Comparison of ENCODE assay signal across 13 mouse cellular contexts in the genomic region with DNA sequence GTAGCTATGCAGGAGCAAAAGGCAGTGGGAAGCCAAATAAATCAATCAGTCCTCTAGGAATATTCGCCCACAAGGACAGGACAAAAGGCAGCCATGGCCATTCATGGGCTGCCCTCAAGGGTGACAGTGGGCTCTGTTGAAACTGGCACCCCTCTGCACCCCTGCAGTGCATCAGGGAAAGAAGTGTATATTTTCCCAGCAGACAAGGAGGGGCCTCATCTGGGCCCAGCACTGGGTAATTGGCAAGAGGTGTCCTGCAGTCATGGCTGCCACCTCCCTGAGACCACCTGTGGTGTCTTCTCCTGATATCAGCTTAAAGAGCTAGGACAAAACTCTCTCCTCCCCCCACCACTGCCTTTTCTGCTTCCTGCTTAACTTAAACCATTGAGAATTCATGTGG.
A peak's percentile ranks its signal among the peaks of the same experiment; 100 is the strongest.
DNase-seq lines count a peak whose midpoint lies in the region; ATAC-seq lines count a peak whose summit lies in the region.
"Had no signal": no experiment of that assay in that cellular context is flagged by ENCODE, and none has a peak within 500 bp of the region (broad histone marks: within the 10 kb centered on the region; RNA-seq: fewer than 3 reads in every experiment).

No protein-coding gene starts in this region.

- no peaks in the 10 kb centered on the region; the same call in none of the 2 replicates for H3K36me3 ChIP-seq in neural tube, embryonic 11.5 days (ENCODE audit: control insufficient read depth, insufficient read depth, low read length)
- H3K36me3 ChIP-seq in midbrain, embryonic 11.5 days (ENCODE audit: control insufficient read depth, insufficient read depth, low read length): peaks cover 7% of the 10 kb centered on the region

- H3K4me1 ChIP-seq in neural tube, embryonic 11.5 days (ENCODE audit: control insufficient read depth, insufficient read depth, low read length): peaks cover 24% of the 10 kb centered on the region
- H3K4me1 ChIP-seq in midbrain, embryonic 11.5 days (ENCODE audit: control insufficient read depth, insufficient read depth, low read length): peaks cover 26% of the 10 kb centered on the region

- H3K4me2 ChIP-seq in neural tube, embryonic 11.5 days (ENCODE audit: low read depth): no peak overlapping the region
- no peak overlapping the region for H3K4me2 ChIP-seq in midbrain, embryonic 11.5 days
- H3K4me2 ChIP-seq: heart, embryonic 11.5 days had no signal

- WGBS in neural tube, embryonic 11.5 days: 26% methylated on average over 1 of the region's 1 CpGs
- WGBS in midbrain, embryonic 11.5 days: 52% methylated on average over 1 of the region's 1 CpGs

- H3K9ac ChIP-seq in neural tube, embryonic 11.5 days (ENCODE audit: low read length): no peak overlapping the region
- no peak overlapping the region for H3K9ac ChIP-seq in midbrain, embryonic 11.5 days (ENCODE audit: low read length)

- H3K27me3 ChIP-seq in neural tube, embryonic 11.5 days (ENCODE audit: control insufficient read depth, insufficient read depth, low read length): no peaks in the 10 kb centered on the region
- H3K27me3 ChIP-seq in midbrain, embryonic 11.5 days (ENCODE audit: control insufficient read depth, insufficient read depth, low read length): no peaks in the 10 kb centered on the region

- peak; percentile 44; the same call in 1 of the 2 replicates for ATAC-seq in neural tube, embryonic 11.5 days (ENCODE audit: insufficient read depth, low FRiP score, low TSS enrichment)
- ATAC-seq in midbrain, embryonic 11.5 days (ENCODE audit: low FRiP score): no peak
- no peak for ATAC-seq in erythroblast, adult 5-6 weeks (replicated peaks; ENCODE audit: low FRiP score, poor library complexity, severe bottlenecking)

- H3K9me3 ChIP-seq in neural tube, embryonic 11.5 days (ENCODE audit: control insufficient read depth, low read length): no peaks in the 10 kb centered on the region
- H3K9me3 ChIP-seq in midbrain, embryonic 11.5 days (ENCODE audit: control insufficient read depth, low read length): no peaks in the 10 kb centered on the region

- peak; percentile 45 for DNase-seq in cerebellum, adult 11-12 months
- DNase-seq in cerebellum, adult 18-20 months: no peak
- DNase-seq in neural tube, embryonic 11.5 days (ENCODE audit: low spot score): no peak
- DNase-seq in neural tube, embryonic 10.5 days (ENCODE audit: extremely low spot score, low spot score): no peak
- DNase-seq in midbrain, embryonic 11.5 days (ENCODE audit: low spot score, missing footprints): no peak
- DNase-seq in thymus, postnatal 10 days (ENCODE audit: low spot score in 2 of 2): no peak
- DNase-seq in adrenal gland, postnatal 14 days: no peak
- DNase-seq: gastrocnemius, adult 2 months; kidney, postnatal 25 days had no signal

- H3K4me3 ChIP-seq in neural tube, embryonic 11.5 days (ENCODE audit: low read depth, low read length): no peak overlapping the region
- H3K4me3 ChIP-seq in midbrain, embryonic 11.5 days (ENCODE audit: low read depth, low read length): no peak overlapping the region
- H3K4me3 ChIP-seq: gastrocnemius, adult 2 months; myocyte had no signal

- peak overlapping the region; percentile 73 for H3K27ac ChIP-seq in neural tube, embryonic 11.5 days (ENCODE audit: low read depth, low read length)
- H3K27ac ChIP-seq in midbrain, embryonic 11.5 days (ENCODE audit: low read depth, low read length): peak overlapping the region; percentile 35; the same call in 1 of the 2 replicates
- H3K27ac ChIP-seq: gastrocnemius, adult 2 months; macrophage had no signal
